Mouse (Mus musculus) small intestine, adult 2 months (tissue): Measurements from ENCODE around the gene Gpr55.
A peak's percentile ranks its signal among the peaks of the same experiment; 100 is the strongest.

ENCODE experiments used
- CTCF ChIP-seq: fragments of 200-500 bp; IDR thresholded peaks from 2 replicates; pipeline ENCODE4 v1.5.1; 2012; ENCODE audit warnings: low read depth, mild to moderate bottlenecking, control low read depth, inconsistent platforms, low read length, moderate library complexity, mixed read lengths; ENCODE audit not compliant: insufficient replicate concordance, insufficient read length; ENCODE audit errors: extremely low read depth
- POLR2A ChIP-seq: fragments of 200-500 bp; IDR thresholded peaks from 2 replicates; pipeline ENCODE4 v1.6.1; 2012; ENCODE audit warnings: low read depth, mild to moderate bottlenecking, control low read depth, inconsistent platforms, low read length, moderate library complexity

DNA sequence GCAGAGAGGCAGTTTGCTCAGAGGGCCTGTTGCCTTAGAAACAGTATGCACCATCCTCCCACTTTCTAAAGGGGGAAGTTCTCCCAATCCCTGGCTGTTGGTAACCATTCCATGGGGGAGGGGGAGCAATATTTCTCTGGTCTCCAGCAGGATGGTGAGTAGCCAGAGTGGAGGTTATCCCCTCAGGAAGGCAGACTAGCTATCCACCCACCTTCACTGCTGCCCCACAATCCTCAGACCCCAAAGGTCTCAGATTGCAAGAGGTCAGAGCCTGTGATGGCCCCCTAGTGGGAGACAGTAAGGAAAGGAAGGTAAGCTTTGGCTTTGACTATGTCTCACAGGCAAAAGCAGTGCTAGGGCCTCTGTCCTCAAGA is 61.4 kb downstream of the Gpr55 start:
- TF ChIP-seq POLR2A (no peak), CTCF (peak; percentile 9; the same call in 1 of the 2 replicates)
